Mouse (Mus musculus): Measurements from ENCODE around the gene Ctns.

DNA sequence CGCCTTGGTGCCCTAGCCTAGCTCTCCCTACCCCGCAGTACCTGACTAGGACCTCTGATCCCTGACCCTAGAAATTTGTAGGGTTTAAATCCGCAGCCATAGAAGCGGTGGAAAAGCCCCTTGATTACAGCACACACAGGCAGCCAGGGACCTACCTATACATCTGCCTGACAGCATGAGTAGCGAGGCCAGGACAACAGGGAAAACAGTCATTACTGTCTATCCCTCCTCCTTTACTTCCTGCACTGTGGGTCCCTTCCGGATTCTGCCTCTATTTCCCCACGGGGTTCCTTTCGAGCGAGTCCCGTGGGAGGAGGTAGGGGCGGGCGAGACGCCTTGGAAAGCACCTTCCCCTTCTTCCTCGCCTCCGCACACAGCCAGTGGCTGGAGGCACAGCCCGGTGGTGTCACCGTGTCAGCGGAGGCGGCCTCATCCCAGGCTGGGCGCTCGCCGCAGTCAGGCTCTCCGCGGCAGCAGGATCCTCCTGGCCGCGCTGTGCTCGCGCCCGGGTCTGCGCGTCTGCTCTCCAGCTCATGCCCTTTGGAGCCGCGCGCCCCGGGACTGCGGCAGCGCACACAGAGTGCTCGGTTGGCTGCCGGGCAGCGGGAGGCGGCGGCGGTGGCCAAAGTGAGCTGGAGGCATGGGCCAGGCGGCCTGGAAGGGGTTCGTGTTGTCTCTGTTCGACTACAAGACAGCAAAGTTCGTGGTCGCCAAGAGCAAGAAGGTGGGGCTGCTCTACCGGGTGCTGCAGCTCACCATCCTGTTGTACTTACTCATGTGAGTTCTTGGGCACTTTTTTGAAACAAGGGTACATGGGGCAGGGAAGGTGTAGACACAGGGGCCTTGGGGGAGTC is 38.7 kb downstream of the Ctns start, which contains the start of gene P2rx5:
- TF ChIP-seq CTCF (IDR thresholded peaks at IDR 0.05; ENCODE audit: low read depth, low read length) (no peak), EP300 (IDR thresholded peaks at IDR 0.05; ENCODE audit: insufficient read depth, low read depth, low read length) (no peak)
